Mouse (Mus musculus) neural tube, embryonic 11.5 days (tissue): Measurements from ENCODE around the gene Stat4. TPM values are rescaled to one million over a fixed set of nuclear protein-coding genes. Genes with fewer than 3 reads are reported as not detected.

Experiments
- ATAC-seq: fragments of 200-750 bp; cut with Nextera tagmentation; 2 replicates; pipeline ENCODE4 v1.8.0; 2017; ENCODE audit warnings: moderate number of reproducible peaks, mild to moderate bottlenecking, moderate TSS enrichment, moderate library complexity; ENCODE audit not compliant: insufficient read depth, low FRiP score, low TSS enrichment
- DNase-seq: peaks from one replicate; pipeline ENCODE4 v3.0.0-alpha.2; 2015; ENCODE audit warnings: low spot score
- H3K27ac ChIP-seq: fragments of 300-500 bp; sonication (generic); 2 replicates; pipeline ENCODE4 v1.5.1; 2014; ENCODE audit warnings: low read depth, mild to moderate bottlenecking, low read length
- H3K27me3 ChIP-seq: fragments of 300-500 bp; sonication (generic); 2 replicates; pipeline ENCODE4 v1.6.1; 2014; ENCODE audit warnings: mild to moderate bottlenecking, low read length, mixed read lengths; ENCODE audit not compliant: control insufficient read depth, insufficient read depth
- H3K36me3 ChIP-seq: fragments of 300-500 bp; sonication (generic); 2 replicates; pipeline ENCODE4 v1.6.1; 2014; ENCODE audit warnings: mild to moderate bottlenecking, low read length, moderate library complexity, mixed read lengths; ENCODE audit not compliant: control insufficient read depth, insufficient read depth
- H3K4me1 ChIP-seq: fragments of 300-500 bp; sonication (generic); 2 replicates; pipeline ENCODE4 v1.6.1; 2014; ENCODE audit warnings: low read length, mixed read lengths; ENCODE audit not compliant: control insufficient read depth, insufficient read depth
- H3K4me2 ChIP-seq: fragments of 300-500 bp; sonication (generic); 2 replicates; pipeline ENCODE4 v1.6.1; 2014; ENCODE audit warnings: low read depth, mild to moderate bottlenecking, moderate library complexity
- H3K4me3 ChIP-seq: fragments of 300-500 bp; sonication (generic); 2 replicates; pipeline ENCODE4 v1.5.1; 2014; ENCODE audit warnings: low read depth, low read length
- H3K9ac ChIP-seq: fragments of 300-500 bp; sonication (generic); 2 replicates; pipeline ENCODE4 v1.6.1; 2014; ENCODE audit warnings: mild to moderate bottlenecking, low read length
- H3K9me3 ChIP-seq: fragments of 300-500 bp; sonication (generic); 2 replicates; pipeline ENCODE4 v1.6.1; 2016; ENCODE audit warnings: low read length; ENCODE audit not compliant: control insufficient read depth
- WGBS: fragments of 180-500 bp; shearing (Covaris S2); extraction: QIAGEN DNeasy Blood & Tissue Kit; methylation state at CpG from one replicate; pipeline ENCODE4 v1.1.7; 2014; 5-methylcytosine and 5-hydroxymethylcytosine counted together
- polyA plus RNA-seq: library from polyadenylated mRNA; unstranded; fragments of >200 nt; fragmentation: Nextera tagmentation; extraction: Ambion mirVana; gene quantifications from 2 replicates; pipeline ENCODE4 v1.2.1, GENCODE M21; 2014

Stat4 gene
- polyA plus RNA-seq, 1 experiment from 2014 or later: 1.1 TPM

- WGBS: 4% methylated on average over 37 of the region's 37 CpGs
- peak within 1 kb of the TSS; percentile 90 for H3K4me2 ChIP-seq
- peak within 1 kb of the TSS; percentile 64 for H3K9ac ChIP-seq
- no peaks in the 10 kb centered on the region for H3K36me3 ChIP-seq
- no peaks in the 10 kb centered on the region for H3K9me3 ChIP-seq
- 0 out of 2 replicates have a peak, but pooled peaks cover 2% of the 10 kb centered on the region for H3K4me1 ChIP-seq
- H3K27ac ChIP-seq: no peak within 1 kb of the TSS
- peak; percentile 96 for ATAC-seq
- H3K27me3 ChIP-seq: no peaks in the 10 kb centered on the region
- peak within 1 kb of the TSS; percentile 76 for H3K4me3 ChIP-seq
- DNase-seq: peak; percentile 94
These were observed 132.1 kb downstream of the Stat4 start, which contains the start of gene Stat1 for GRCm38 (mm10) chr1:52118860-52119591. Stat1 (plus strand) TSS chr1:52119440.

- ATAC-seq: peak; percentile 43
- Histone ChIP-seq H3K36me3 (no peaks in the 10 kb centered on the region), H3K9me3 (no peaks in the 10 kb centered on the region), H3K27me3 (no peaks in the 10 kb centered on the region), H3K4me3 (peak overlapping the region; percentile 76), H3K9ac (peak overlapping the region; percentile 64), H3K4me1 (0 out of 2 replicates have a peak, but pooled peaks cover 2% of the 10 kb centered on the region), H3K4me2 (peak overlapping the region; percentile 90), H3K27ac (no peak overlapping the region)
- WGBS: 1% methylated on average over 20 of the region's 20 CpGs
- DNase-seq: no peak
These were observed 132.7 kb downstream of the Stat4 start for GRCm38 (mm10) chr1:52119691-52120090.

GRCm38 (mm10) chr1:52120191-52120590 is 133.2 kb downstream of the Stat4 start:
- DNase-seq (no peak), ATAC-seq (no peak)
- no peaks in the 10 kb centered on the region for H3K36me3 ChIP-seq
- H3K4me2 ChIP-seq: peak overlapping the region; percentile 90
- no peak overlapping the region for H3K27ac ChIP-seq
- H3K9me3 ChIP-seq: no peaks in the 10 kb centered on the region
- 38% methylated on average over 10 of the region's 10 CpGs for WGBS
- H3K4me3 ChIP-seq: peak overlapping the region; percentile 76
- H3K27me3 ChIP-seq: no peaks in the 10 kb centered on the region
- 0 out of 2 replicates have a peak, but pooled peaks cover 2% of the 10 kb centered on the region for H3K4me1 ChIP-seq
- peak overlapping the region; percentile 64 for H3K9ac ChIP-seq

- Histone ChIP-seq H3K4me1 (0 out of 2 replicates have a peak, but pooled peaks cover 2% of the 10 kb centered on the region), H3K27me3 (no peaks in the 10 kb centered on the region), H3K9me3 (no peaks in the 10 kb centered on the region), H3K9ac (no peak overlapping the region), H3K36me3 (no peaks in the 10 kb centered on the region), H3K27ac (no peak overlapping the region), H3K4me3 (no peak overlapping the region), H3K4me2 (no peak overlapping the region)
- ATAC-seq: no peak
- 85% methylated on average over 3 of the region's 3 CpGs for WGBS
- no peak for DNase-seq
These were observed 134.1 kb downstream of the Stat4 start for GRCm38 (mm10) chr1:52121052-52121451.

GRCm38 (mm10) chr1:52124818-52125217 is 137.9 kb downstream of the Stat4 start:
- WGBS: 69% methylated on average over 3 of the region's 3 CpGs
- 0 out of 2 replicates have a peak, but pooled peaks cover 1% of the 10 kb centered on the region for H3K4me1 ChIP-seq
- no peak overlapping the region for H3K4me2 ChIP-seq
- H3K27me3 ChIP-seq: no peaks in the 10 kb centered on the region
- H3K9me3 ChIP-seq: no peaks in the 10 kb centered on the region
- H3K9ac ChIP-seq: no peak overlapping the region
- no peak for ATAC-seq
- H3K4me3 ChIP-seq: no peak overlapping the region
- H3K27ac ChIP-seq: no peak overlapping the region
- H3K36me3 ChIP-seq: peaks cover 2% of the 10 kb centered on the region; the same call in 1 of the 2 replicates
- no peak for DNase-seq

GRCm38 (mm10) chr1:52127350-52127749 is 140.4 kb downstream of the Stat4 start:
- no peaks in the 10 kb centered on the region for H3K4me1 ChIP-seq

GRCm38 (mm10) chr1:52129794-52130193 is 142.8 kb downstream of the Stat4 start:
- 67% methylated on average over 6 of the region's 6 CpGs for WGBS
- Histone ChIP-seq H3K4me2 (no peak overlapping the region), H3K4me3 (no peak overlapping the region), H3K9ac (no peak overlapping the region), H3K9me3 (no peaks in the 10 kb centered on the region), H3K27me3 (no peaks in the 10 kb centered on the region), H3K27ac (no peak overlapping the region), H3K36me3 (peaks cover 2% of the 10 kb centered on the region; the same call in 1 of the 2 replicates), H3K4me1 (no peaks in the 10 kb centered on the region)
- ATAC-seq (no peak), DNase-seq (no peak)

More at GRCm38 (mm10) chr1:52127350-52127749, 140.4 kb downstream of the Stat4 start:
- DNase-seq (no peak), ATAC-seq (no peak)
- H3K27ac ChIP-seq: no peak overlapping the region
- H3K9me3 ChIP-seq: no peaks in the 10 kb centered on the region
- WGBS: 93% methylated on average over 6 of the region's 6 CpGs
- H3K9ac ChIP-seq: no peak overlapping the region
- H3K36me3 ChIP-seq: peaks cover 2% of the 10 kb centered on the region; the same call in 1 of the 2 replicates
- no peak overlapping the region for H3K4me3 ChIP-seq
- H3K27me3 ChIP-seq: no peaks in the 10 kb centered on the region
- H3K4me2 ChIP-seq: no peak overlapping the region

- no peaks in the 10 kb centered on the region for H3K4me1 ChIP-seq
- H3K4me3 ChIP-seq: no peak overlapping the region
- no peaks in the 10 kb centered on the region for H3K9me3 ChIP-seq
- no peak overlapping the region for H3K9ac ChIP-seq
- ATAC-seq: no peak
- H3K36me3 ChIP-seq: no peaks in the 10 kb centered on the region
- H3K27me3 ChIP-seq: no peaks in the 10 kb centered on the region
- 85% methylated on average over 11 of the region's 11 CpGs for WGBS
- H3K27ac ChIP-seq: no peak overlapping the region
- no peak overlapping the region for H3K4me2 ChIP-seq
- no peak for DNase-seq
These were observed 144.9 kb downstream of the Stat4 start for GRCm38 (mm10) chr1:52131787-52132377.
